ENCODE assay signal across 15 mouse cellular contexts in the genomic region with DNA sequence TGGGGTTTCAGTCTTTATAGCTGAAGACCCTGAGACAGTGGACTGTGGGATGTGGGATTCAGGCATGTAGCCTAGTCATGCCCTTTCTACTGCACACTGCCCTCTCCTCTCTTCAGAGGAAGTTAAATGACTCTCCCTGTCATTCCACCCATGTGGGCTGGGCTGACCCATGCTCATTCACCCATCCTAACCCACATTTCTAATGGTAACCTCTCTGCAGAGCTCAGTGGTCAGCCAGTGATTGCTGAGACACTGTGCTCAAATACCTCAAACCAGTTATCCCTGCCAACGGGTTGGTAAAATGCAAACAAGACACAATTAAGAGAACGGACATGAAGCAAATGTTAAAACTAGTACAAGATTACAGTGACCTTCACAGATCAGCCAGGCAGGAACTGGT. TPM values are rescaled to one million over a fixed set of nuclear protein-coding genes. Genes with fewer than 3 reads are reported as not detected.
DNase-seq lines count a peak whose midpoint lies in the region; ATAC-seq and TF ChIP-seq lines count a peak whose summit lies in the region.
"Had no signal": no experiment of that assay in that cellular context is flagged by ENCODE, and none has a peak within 500 bp of the region (broad histone marks: within the 10 kb centered on the region; RNA-seq: fewer than 3 reads in every experiment).

No protein-coding gene starts in this region.

- peaks cover 13% of the 10 kb centered on the region for H3K36me3 ChIP-seq in hindbrain, embryonic 13.5 days
- H3K36me3 ChIP-seq in hindbrain, embryonic 11.5 days (ENCODE audit: control insufficient read depth, insufficient read depth, low read length), result no peaks in the 10 kb centered on the region
- peaks cover 25% of the 10 kb centered on the region for H3K36me3 ChIP-seq in kidney, embryonic 15.5 days
- peaks cover 40% of the 10 kb centered on the region for H3K36me3 ChIP-seq in macrophage (ENCODE audit: inconsistent target)
- H3K36me3 ChIP-seq in neural tube, embryonic 15.5 days, result peaks cover 8% of the 10 kb centered on the region; the same call in 1 of the 2 replicates

- no peak for DNase-seq in hindbrain, embryonic 11.5 days (ENCODE audit: low spot score)
- DNase-seq in heart, postnatal 4 days, result no peak
- no peak for DNase-seq in testis, postnatal 10 days (ENCODE audit: low spot score)
- DNase-seq: cerebellum, adult 9-11 months; gastrocnemius, postnatal 36 days; left cerebral cortex, postnatal 4 days; thymus, postnatal 25 days had no signal

- H3K4me3 ChIP-seq in hindbrain, embryonic 13.5 days, result no peak overlapping the region
- no peak overlapping the region for H3K4me3 ChIP-seq in hindbrain, embryonic 11.5 days (ENCODE audit: low read depth, low read length)
- H3K4me3 ChIP-seq in bone marrow macrophage, adult 2 months (ENCODE audit: insufficient read depth, low read length), result no peak overlapping the region
- H3K4me3 ChIP-seq in kidney, embryonic 15.5 days (replicated peaks), result no peak overlapping the region
- H3K4me3 ChIP-seq in macrophage (ENCODE audit: inconsistent target), result no peak overlapping the region
- no peak overlapping the region for H3K4me3 ChIP-seq in neural tube, embryonic 15.5 days (replicated peaks)
- H3K4me3 ChIP-seq: embryonic facial prominence, embryonic 12.5 days; forebrain, embryonic 12.5 days; myocyte had no signal

- no peak for TF ChIP-seq CTCF in bone marrow macrophage, adult 2 months (IDR thresholded peaks at IDR 0.05; ENCODE audit: low read depth, low read length)

- WGBS in hindbrain, embryonic 13.5 days, result 58% methylated on average over 2 of the region's 2 CpGs
- 53% methylated on average over 2 of the region's 2 CpGs for WGBS in hindbrain, embryonic 11.5 days
- 25% methylated on average over 2 of the region's 2 CpGs for WGBS in kidney, embryonic 15.5 days
- 46% methylated on average over 2 of the region's 2 CpGs for WGBS in macrophage (ENCODE audit: missing documents)
- WGBS in neural tube, embryonic 15.5 days, result 34% methylated on average over 2 of the region's 2 CpGs

- TF ChIP-seq POLR2A in bone marrow macrophage, adult 2 months (IDR thresholded peaks at IDR 0.05; ENCODE audit: borderline replicate concordance, low read depth, low read length), result no peak

- no peak for ATAC-seq in hindbrain, embryonic 13.5 days (ENCODE audit: low FRiP score)
- ATAC-seq in hindbrain, embryonic 11.5 days (ENCODE audit: low FRiP score), result no peak
- ATAC-seq in kidney, embryonic 15.5 days (replicated peaks; ENCODE audit: low FRiP score), result 0 out of 2 replicates have a peak, but pooled peaks have one; percentile 30
- no peak for ATAC-seq in neural tube, embryonic 15.5 days (ENCODE audit: low FRiP score)

- H3K9me3 ChIP-seq in hindbrain, embryonic 13.5 days, result no peaks in the 10 kb centered on the region
- no peaks in the 10 kb centered on the region for H3K9me3 ChIP-seq in hindbrain, embryonic 11.5 days (ENCODE audit: control insufficient read depth, low read length)
- no peaks in the 10 kb centered on the region for H3K9me3 ChIP-seq in kidney, embryonic 15.5 days (replicated peaks)
- no peaks in the 10 kb centered on the region for H3K9me3 ChIP-seq in neural tube, embryonic 15.5 days (replicated peaks)
- H3K9me3 ChIP-seq: embryonic facial prominence, embryonic 12.5 days; forebrain, embryonic 12.5 days had no signal

- no peak overlapping the region for H3K4me2 ChIP-seq in hindbrain, embryonic 13.5 days
- H3K4me2 ChIP-seq in hindbrain, embryonic 11.5 days (replicated peaks; ENCODE audit: low read depth, low read length), result no peak overlapping the region
- H3K4me2 ChIP-seq in kidney, embryonic 15.5 days, result no peak overlapping the region
- H3K4me2 ChIP-seq in neural tube, embryonic 15.5 days, result no peak overlapping the region
- H3K4me2 ChIP-seq: embryonic facial prominence, embryonic 12.5 days; forebrain, embryonic 12.5 days had no signal

- 0 out of 2 replicates have a peak overlapping the region, but pooled peaks have one; percentile 29 for H3K9ac ChIP-seq in hindbrain, embryonic 13.5 days
- no peak overlapping the region for H3K9ac ChIP-seq in hindbrain, embryonic 11.5 days (ENCODE audit: low read depth, low read length)
- no peak overlapping the region for H3K9ac ChIP-seq in kidney, embryonic 15.5 days
- H3K9ac ChIP-seq in neural tube, embryonic 15.5 days (replicated peaks), result no peak overlapping the region
- H3K9ac ChIP-seq: forebrain, embryonic 12.5 days had no signal

- H3K27me3 ChIP-seq in hindbrain, embryonic 13.5 days, result no peaks in the 10 kb centered on the region
- no peaks in the 10 kb centered on the region for H3K27me3 ChIP-seq in hindbrain, embryonic 11.5 days (ENCODE audit: control insufficient read depth, insufficient read depth, low read length)
- H3K27me3 ChIP-seq in kidney, embryonic 15.5 days, result no peaks in the 10 kb centered on the region
- H3K27me3 ChIP-seq in neural tube, embryonic 15.5 days (replicated peaks), result no peaks in the 10 kb centered on the region
- H3K27me3 ChIP-seq: embryonic facial prominence, embryonic 12.5 days; forebrain, embryonic 12.5 days had no signal

- no peak overlapping the region for H3K27ac ChIP-seq in hindbrain, embryonic 13.5 days
- no peak overlapping the region; the same call in 1 of the 2 replicates for H3K27ac ChIP-seq in hindbrain, embryonic 11.5 days (ENCODE audit: low read depth, low read length)
- peak overlapping the region; percentile 69 for H3K27ac ChIP-seq in bone marrow macrophage, adult 2 months (ENCODE audit: insufficient read depth, low read depth, low read length)
- peak overlapping the region; percentile 54; the same call in 1 of the 2 replicates for H3K27ac ChIP-seq in kidney, embryonic 15.5 days
- peak overlapping the region; percentile 21; the same call in 1 of the 2 replicates for H3K27ac ChIP-seq in macrophage
- H3K27ac ChIP-seq in neural tube, embryonic 15.5 days (replicated peaks), result no peak overlapping the region
- H3K27ac ChIP-seq: embryonic facial prominence, embryonic 12.5 days; forebrain, embryonic 12.5 days had no signal

- H3K4me1 ChIP-seq in hindbrain, embryonic 13.5 days (replicated peaks), result peaks cover 32% of the 10 kb centered on the region
- peaks cover 4% of the 10 kb centered on the region; the same call in 1 of the 2 replicates for H3K4me1 ChIP-seq in hindbrain, embryonic 11.5 days (replicated peaks; ENCODE audit: control insufficient read depth, insufficient read depth, low read length)
- H3K4me1 ChIP-seq in bone marrow macrophage, adult 2 months (ENCODE audit: control insufficient read depth, insufficient read depth, low read length), result peaks cover 29% of the 10 kb centered on the region
- peaks cover 31% of the 10 kb centered on the region for H3K4me1 ChIP-seq in kidney, embryonic 15.5 days
- peaks cover 22% of the 10 kb centered on the region for H3K4me1 ChIP-seq in neural tube, embryonic 15.5 days

- H3K79me2 ChIP-seq in macrophage (ENCODE audit: inconsistent target), result peaks cover 96% of the 10 kb centered on the region

RNA-seq across cellular contexts. Expression of a gene that starts 39.9 kb away (rescaled TPM):
- 14.2 and 15.6 TPM in 2 replicates for polyA plus RNA-seq in hindbrain, embryonic 13.5 days (2015; fragmentation: Nextera tagmentation; extraction: Ambion mirVana)
- polyA plus RNA-seq in hindbrain, embryonic 11.5 days (2014; fragmentation: Nextera tagmentation; extraction: Ambion mirVana), result 11.7 and 13.1 TPM in 2 replicates
- polyA plus RNA-seq in bone marrow macrophage, adult 2 months (2012; ENCODE audit: insufficient read depth, insufficient read length, missing spikeins), result 48.2 and 61.3 TPM in 2 replicates
- polyA plus RNA-seq in kidney, embryonic 15.5 days (2015; fragmentation: Nextera tagmentation; extraction: Ambion mirVana), result 19.1 and 22.6 TPM in 2 replicates
- 100 to 1,000 TPM in 25 of 26 experiments, 10 to 100 TPM in 1; 50.7 to 434 (median 284) TPM for total RNA-seq in macrophage (2018; cell fraction: chromatin; rRNA removed)
- total RNA-seq in macrophage (2018; cell fraction: cytosol; rRNA removed), result 10 to 100 TPM; 34.5 to 59.0 (median 45.3) TPM
- 100 to 1,000 TPM in 23 of 26 experiments, 10 to 100 TPM in 3; 61.5 to 335 (median 157) TPM for total RNA-seq in macrophage (2018; cell fraction: nucleus; rRNA removed)
- polyA plus RNA-seq in macrophage (2018), result 29.6 to 32.2 TPM (median 30.1 TPM) in 3 replicates
- polyA plus RNA-seq in neural tube, embryonic 15.5 days (2015; fragmentation: Nextera tagmentation; extraction: Ambion mirVana), result 15.6 and 17.3 TPM in 2 replicates
- total RNA-seq in heart, postnatal 4 days (2021), result 10 to 100 TPM; 33.2 to 34.5 TPM

Comparison
In these comparisons a context has a peak if more than half of its experiments do, and no peak if none do; other contexts are left out.
1. H3K27ac ChIP-seq: peak in bone marrow macrophage, adult 2 months (single experiment), kidney, embryonic 15.5 days (single experiment) and macrophage (single experiment); none in hindbrain, embryonic 13.5 days (single experiment), hindbrain, embryonic 11.5 days (single experiment) and neural tube, embryonic 15.5 days (single experiment).